In the genomic region with DNA sequence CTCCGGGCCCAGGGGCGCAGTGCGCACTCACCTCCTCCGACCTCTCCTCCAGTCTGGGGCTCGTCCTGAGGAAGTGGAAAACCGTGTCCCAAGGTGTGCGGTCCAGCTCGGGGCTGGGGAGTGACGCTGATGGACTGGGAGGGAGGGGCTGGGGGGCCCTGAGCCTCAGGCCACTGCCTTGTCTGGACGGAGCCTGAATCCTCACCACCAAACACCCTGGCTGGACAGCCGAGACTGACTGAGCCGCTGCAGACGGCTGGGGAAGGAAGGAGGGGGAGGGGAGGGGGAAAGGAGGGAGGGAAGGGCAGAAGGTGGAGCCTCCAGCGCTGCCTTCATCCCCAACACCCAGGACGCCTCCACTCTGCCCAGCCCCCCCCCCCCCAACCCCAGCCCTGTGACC, we compare ENCODE assay signal across 12 mouse cellular contexts. TPM values are rescaled to one million over a fixed set of nuclear protein-coding genes. Genes with fewer than 3 reads are reported as not detected.
DNase-seq lines count a peak whose midpoint lies in the region; ATAC-seq and TF ChIP-seq lines count a peak whose summit lies in the region.
"Had no signal": no experiment of that assay in that cellular context is flagged by ENCODE, and none has a peak within 500 bp of the region (broad histone marks: within the 10 kb centered on the region; RNA-seq: fewer than 3 reads in every experiment).

No protein-coding gene starts in this region.

- 6% methylated on average over 10 of the region's 15 CpGs for WGBS in embryonic facial prominence, embryonic 12.5 days
- WGBS in hindbrain, postnatal 0 days, result 12% methylated on average over 15 of the region's 15 CpGs
- WGBS in stomach, embryonic 15.5 days, result 6% methylated on average over 15 of the region's 15 CpGs

- ATAC-seq in embryonic facial prominence, embryonic 12.5 days (ENCODE audit: insufficient number of reproducible peaks, insufficient read depth, low FRiP score, low TSS enrichment), result no peak
- no peak for ATAC-seq in hindbrain, postnatal 0 days
- peak; percentile 20; the same call in 1 of the 2 replicates for ATAC-seq in stomach, embryonic 15.5 days (ENCODE audit: insufficient read depth, low FRiP score, low read depth)

- peak overlapping the region; percentile 31 for H3K4me3 ChIP-seq in left cerebral cortex, adult 2 months
- peak overlapping the region; percentile 33 for H3K4me3 ChIP-seq in embryonic facial prominence, embryonic 12.5 days
- H3K4me3 ChIP-seq in hindbrain, postnatal 0 days (ENCODE audit: low read length), result peak overlapping the region; percentile 7
- H3K4me3 ChIP-seq in stomach, embryonic 15.5 days (replicated peaks), result peak overlapping the region; percentile 29; the same call in 1 of the 2 replicates

- peak overlapping the region; percentile 40; the same call in 1 of the 2 replicates for H3K9ac ChIP-seq in embryonic facial prominence, embryonic 12.5 days
- no peak overlapping the region for H3K9ac ChIP-seq in hindbrain, postnatal 0 days (replicated peaks; ENCODE audit: low read length)
- no peak overlapping the region for H3K9ac ChIP-seq in stomach, embryonic 15.5 days
- H3K9ac ChIP-seq: midbrain, embryonic 12.5 days had no signal

- H3K4me1 ChIP-seq in embryonic facial prominence, embryonic 12.5 days, result peaks cover 18% of the 10 kb centered on the region
- H3K4me1 ChIP-seq in hindbrain, postnatal 0 days (ENCODE audit: insufficient read depth, low read length), result no peaks in the 10 kb centered on the region
- peaks cover 7% of the 10 kb centered on the region; the same call in 1 of the 2 replicates for H3K4me1 ChIP-seq in stomach, embryonic 15.5 days

- intact Hi-C loops in left cerebral cortex, adult 2 months (cut with DNase I), result no loop called here
- intact Hi-C loops in left cerebral cortex, postnatal 36 days (cut with DNase I), result no loop called here

- H3K4me2 ChIP-seq in embryonic facial prominence, embryonic 12.5 days (replicated peaks), result peak overlapping the region; percentile 39
- H3K4me2 ChIP-seq in hindbrain, postnatal 0 days (ENCODE audit: low read depth, low read length), result no peak overlapping the region
- no peak overlapping the region for H3K4me2 ChIP-seq in stomach, embryonic 15.5 days

- DNase-seq in left cerebral cortex, adult 2 months (ENCODE audit: extremely low spot score in 1 of 2, low spot score in 2 of 2), result no peak
- no peak for DNase-seq in left cerebral cortex, postnatal 36 days (ENCODE audit: low spot score in 2 of 2)
- DNase-seq in hindbrain, postnatal 0 days (ENCODE audit: low spot score), result no peak
- DNase-seq in spleen, adult 12 weeks (ENCODE audit: low spot score), result no peak
- DNase-seq in spleen, postnatal 36 days (ENCODE audit: low spot score in 2 of 2), result no peak
- DNase-seq: adrenal gland, adult 2 months; cerebellum, adult 8-10 months; kidney, adult 18-20 months had no signal

- H3K36me3 ChIP-seq in embryonic facial prominence, embryonic 12.5 days, result no peaks in the 10 kb centered on the region
- no peaks in the 10 kb centered on the region for H3K36me3 ChIP-seq in hindbrain, postnatal 0 days (ENCODE audit: insufficient read depth, low read length)
- H3K36me3 ChIP-seq in stomach, embryonic 15.5 days, result no peaks in the 10 kb centered on the region
- H3K36me3 ChIP-seq: midbrain, embryonic 12.5 days had no signal

- no peak for TF ChIP-seq CTCF in left cerebral cortex, adult 2 months (IDR thresholded peaks at IDR 0.05)
- TF ChIP-seq CTCF in hindbrain, postnatal 0 days (IDR thresholded peaks at IDR 0.05; ENCODE audit: low read depth), result no peak

- H3K9me3 ChIP-seq in embryonic facial prominence, embryonic 12.5 days, result no peaks in the 10 kb centered on the region
- H3K9me3 ChIP-seq in hindbrain, postnatal 0 days (ENCODE audit: low read length), result no peaks in the 10 kb centered on the region
- H3K9me3 ChIP-seq in stomach, embryonic 15.5 days, result no peaks in the 10 kb centered on the region
- H3K9me3 ChIP-seq: midbrain, embryonic 12.5 days had no signal

- H3K27me3 ChIP-seq in embryonic facial prominence, embryonic 12.5 days, result peaks cover 61% of the 10 kb centered on the region
- H3K27me3 ChIP-seq in hindbrain, postnatal 0 days (ENCODE audit: insufficient read depth, low read length), result peaks cover 28% of the 10 kb centered on the region
- peaks cover 60% of the 10 kb centered on the region for H3K27me3 ChIP-seq in stomach, embryonic 15.5 days (replicated peaks)

- H3K27ac ChIP-seq in left cerebral cortex, adult 2 months, result peak overlapping the region; percentile 36
- H3K27ac ChIP-seq in embryonic facial prominence, embryonic 12.5 days, result peak overlapping the region; percentile 50; the same call in 1 of the 2 replicates
- no peak overlapping the region for H3K27ac ChIP-seq in hindbrain, postnatal 0 days
- no peak overlapping the region for H3K27ac ChIP-seq in stomach, embryonic 15.5 days
- H3K27ac ChIP-seq: midbrain, embryonic 12.5 days had no signal

RNA-seq across cellular contexts. Expression of a gene that starts 0.8 kb away (rescaled TPM):
- 10 to 100 TPM; 17.1 to 18.7 TPM for total RNA-seq in left cerebral cortex, adult 2 months (2021)
- total RNA-seq in left cerebral cortex, postnatal 36 days (2021), result 10 to 100 TPM; 29.2 to 29.8 TPM
- polyA plus RNA-seq in embryonic facial prominence, embryonic 12.5 days (2016; fragmentation: Nextera tagmentation; extraction: Ambion mirVana), result 21.1 and 21.7 TPM in 2 replicates
- 36.2 and 40.3 TPM in 2 replicates for total RNA-seq in hindbrain, postnatal 0 days (2014; rRNA removed)
- polyA plus RNA-seq in hindbrain, postnatal 0 days (2015; fragmentation: Nextera tagmentation; extraction: Ambion mirVana), result 14.2 and 15.2 TPM in 2 replicates
- polyA plus RNA-seq in stomach, embryonic 15.5 days (2015; fragmentation: Nextera tagmentation; extraction: Ambion mirVana), result 9.1 and 9.7 TPM in 2 replicates
- total RNA-seq: MEL had no signal

RNA-seq across cellular contexts. Expression of a gene that starts 23.2 kb away (rescaled TPM):
- total RNA-seq in left cerebral cortex, adult 2 months (2021), result 10 to 100 TPM; 12.0 to 12.9 TPM
- 10 to 100 TPM; 12.6 to 13.2 TPM for total RNA-seq in left cerebral cortex, postnatal 36 days (2021)
- 7.3 and 7.4 TPM in 2 replicates for polyA plus RNA-seq in embryonic facial prominence, embryonic 12.5 days (2016; fragmentation: Nextera tagmentation; extraction: Ambion mirVana)
- 6.0 and 10.1 TPM in 2 replicates for total RNA-seq in hindbrain, postnatal 0 days (2014; rRNA removed)
- polyA plus RNA-seq in hindbrain, postnatal 0 days (2015; fragmentation: Nextera tagmentation; extraction: Ambion mirVana), result 18.0 and 21.4 TPM in 2 replicates
- polyA plus RNA-seq in stomach, embryonic 15.5 days (2015; fragmentation: Nextera tagmentation; extraction: Ambion mirVana), result 6.7 and 6.9 TPM in 2 replicates

RNA-seq across cellular contexts. Expression of a gene that starts 23.4 kb away (rescaled TPM):
- 100 to 1,000 TPM; 100 to 103 TPM for total RNA-seq in left cerebral cortex, adult 2 months (2021)
- total RNA-seq in left cerebral cortex, postnatal 36 days (2021), result 100 to 1,000 TPM in 1 of 2 experiments, 10 to 100 TPM in 1; 95.2 to 109 TPM
- 359 and 385 TPM in 2 replicates for polyA plus RNA-seq in embryonic facial prominence, embryonic 12.5 days (2016; fragmentation: Nextera tagmentation; extraction: Ambion mirVana)
- 49.9 and 50.1 TPM in 2 replicates for total RNA-seq in hindbrain, postnatal 0 days (2014; rRNA removed)
- 326 and 334 TPM in 2 replicates for polyA plus RNA-seq in hindbrain, postnatal 0 days (2015; fragmentation: Nextera tagmentation; extraction: Ambion mirVana)
- polyA plus RNA-seq in stomach, embryonic 15.5 days (2015; fragmentation: Nextera tagmentation; extraction: Ambion mirVana), result 308 and 336 TPM in 2 replicates

RNA-seq across cellular contexts. Expression of a gene that starts 55.6 kb away (rescaled TPM):
- total RNA-seq in left cerebral cortex, adult 2 months (2021), result 10 to 100 TPM; 22.8 to 23.2 TPM
- total RNA-seq in left cerebral cortex, postnatal 36 days (2021), result 10 to 100 TPM; 26.8 to 28.0 TPM
- 12.0 and 12.6 TPM in 2 replicates for polyA plus RNA-seq in embryonic facial prominence, embryonic 12.5 days (2016; fragmentation: Nextera tagmentation; extraction: Ambion mirVana)
- total RNA-seq in hindbrain, postnatal 0 days (2014; rRNA removed), result 28.1 and 36.4 TPM in 2 replicates
- polyA plus RNA-seq in hindbrain, postnatal 0 days (2015; fragmentation: Nextera tagmentation; extraction: Ambion mirVana), result 8.0 and 9.5 TPM in 2 replicates
- 11.5 and 11.9 TPM in 2 replicates for polyA plus RNA-seq in stomach, embryonic 15.5 days (2015; fragmentation: Nextera tagmentation; extraction: Ambion mirVana)

Comparison
In these comparisons a context has a peak if more than half of its experiments do, and no peak if none do; other contexts are left out.
1. H3K27ac ChIP-seq: peak in left cerebral cortex, adult 2 months (single experiment) and embryonic facial prominence, embryonic 12.5 days (single experiment); none in hindbrain, postnatal 0 days (single experiment) and stomach, embryonic 15.5 days (single experiment).
2. Peak in every context shown above with its lines, with median percentiles within 50 percentile points of each other: H3K4me3 ChIP-seq.